Mouse (Mus musculus) mature B cell (primary cell): ENCODE measurements around the gene Ntn3.

Experiments used
- in situ Hi-C: fragments of 300-500 bp; cut with MboI; formaldehyde crosslinking; loops from 2 replicates; pipeline ENCODE4 v1.14.3; 2019

Gene Ntn3

DNA sequence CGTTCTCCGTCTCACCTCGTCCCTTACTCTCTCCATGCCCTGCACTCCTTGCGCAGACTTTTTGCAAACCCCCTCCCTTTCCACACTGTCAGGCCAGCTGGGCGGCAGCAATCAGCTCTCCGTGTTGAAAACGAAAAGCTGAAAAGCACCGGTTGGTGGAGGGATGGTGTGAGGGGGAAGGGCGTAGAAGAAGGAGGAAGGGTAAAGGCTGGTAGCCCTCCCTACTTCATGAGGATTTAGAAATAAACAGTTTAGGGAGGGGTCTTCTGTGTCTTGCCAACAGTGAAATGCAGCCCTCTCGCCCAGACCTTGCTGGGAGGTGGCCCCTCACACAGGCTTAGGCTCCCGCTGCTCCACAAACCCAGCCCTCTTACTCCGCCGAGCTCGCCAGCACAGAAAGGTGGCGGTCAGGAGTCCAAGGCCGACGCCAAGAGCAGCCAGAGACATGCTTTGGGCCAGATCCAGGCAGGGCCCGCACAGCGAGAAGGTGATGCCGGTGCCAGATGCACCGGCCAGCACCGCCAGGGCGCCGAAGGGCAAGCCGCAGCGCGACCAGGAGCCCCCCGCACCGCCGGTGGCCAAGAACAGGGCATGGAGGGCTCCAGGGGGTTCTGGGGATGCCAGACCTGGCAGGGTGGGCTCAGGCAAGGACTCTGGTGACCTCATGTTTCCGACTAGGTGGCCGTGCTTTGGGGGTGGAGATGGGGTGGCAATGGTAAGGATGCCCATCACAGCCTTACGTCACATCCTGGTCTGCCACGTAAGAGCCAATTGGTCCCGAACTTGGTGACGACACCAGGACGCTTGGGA is 2.5 kb upstream of the Ntn3 start:
- in situ Hi-C loops: no loop called here

DNA sequence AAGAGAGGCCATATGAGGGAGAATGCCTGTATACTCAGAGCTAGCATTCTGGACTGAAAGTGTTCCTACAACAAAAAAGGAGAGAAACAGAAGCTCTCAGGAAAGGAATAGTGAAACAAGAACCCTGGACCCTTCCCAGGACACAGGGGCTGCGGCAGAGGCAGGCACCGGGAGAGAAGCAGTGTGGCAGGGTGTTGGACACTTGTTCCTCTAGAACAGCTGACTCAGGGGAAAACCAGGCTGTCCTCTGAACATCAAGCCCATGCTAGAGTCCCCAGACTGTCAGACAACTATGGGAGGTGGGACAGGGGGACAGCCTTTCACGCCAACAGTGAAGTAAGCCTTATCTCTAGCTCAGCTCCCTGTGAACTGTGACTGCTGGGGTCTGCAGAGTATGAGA is 1.3 kb upstream of the Ntn3 start:
- in situ Hi-C loops: no loop called here

DNA sequence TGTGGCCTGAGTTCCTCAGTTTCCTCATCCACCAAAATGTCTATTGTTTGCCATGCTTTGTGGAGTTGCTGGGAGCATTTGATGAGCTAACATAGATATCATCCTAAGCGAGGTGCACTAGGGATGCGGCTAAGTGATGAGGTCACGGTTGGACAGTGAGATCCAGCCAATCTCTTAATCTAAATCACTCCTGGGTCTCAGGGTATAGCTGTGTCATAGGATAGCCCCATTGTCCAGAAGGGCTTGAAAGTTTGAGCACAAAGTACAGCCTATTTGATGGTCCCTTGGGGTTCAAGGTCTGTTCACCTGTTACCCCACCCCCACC is 547 bp upstream of the Ntn3 start:
- in situ Hi-C loops: no loop called here

DNA sequence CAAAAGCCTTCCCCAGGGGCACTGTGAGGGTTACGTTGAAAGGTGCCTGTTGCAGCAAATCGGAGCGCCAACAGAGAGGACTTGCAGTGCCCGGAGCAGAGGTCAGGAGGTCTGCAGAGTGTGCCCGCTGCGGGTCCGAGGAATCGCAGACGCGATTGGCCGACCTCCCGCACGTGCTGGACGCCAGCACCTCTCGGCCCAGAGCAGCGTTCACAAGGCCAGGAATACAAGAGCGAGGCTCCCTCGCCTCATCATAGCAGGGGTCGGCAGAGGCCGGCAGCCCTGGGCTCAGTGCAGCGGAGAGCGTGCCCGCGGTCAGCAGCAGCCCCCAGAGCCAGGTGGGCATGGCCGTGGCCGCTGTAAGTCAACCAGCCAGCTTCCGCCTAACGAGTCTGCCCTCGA is 689 bp downstream of the Ntn3 start:
- in situ Hi-C loops: no loop called here

DNA sequence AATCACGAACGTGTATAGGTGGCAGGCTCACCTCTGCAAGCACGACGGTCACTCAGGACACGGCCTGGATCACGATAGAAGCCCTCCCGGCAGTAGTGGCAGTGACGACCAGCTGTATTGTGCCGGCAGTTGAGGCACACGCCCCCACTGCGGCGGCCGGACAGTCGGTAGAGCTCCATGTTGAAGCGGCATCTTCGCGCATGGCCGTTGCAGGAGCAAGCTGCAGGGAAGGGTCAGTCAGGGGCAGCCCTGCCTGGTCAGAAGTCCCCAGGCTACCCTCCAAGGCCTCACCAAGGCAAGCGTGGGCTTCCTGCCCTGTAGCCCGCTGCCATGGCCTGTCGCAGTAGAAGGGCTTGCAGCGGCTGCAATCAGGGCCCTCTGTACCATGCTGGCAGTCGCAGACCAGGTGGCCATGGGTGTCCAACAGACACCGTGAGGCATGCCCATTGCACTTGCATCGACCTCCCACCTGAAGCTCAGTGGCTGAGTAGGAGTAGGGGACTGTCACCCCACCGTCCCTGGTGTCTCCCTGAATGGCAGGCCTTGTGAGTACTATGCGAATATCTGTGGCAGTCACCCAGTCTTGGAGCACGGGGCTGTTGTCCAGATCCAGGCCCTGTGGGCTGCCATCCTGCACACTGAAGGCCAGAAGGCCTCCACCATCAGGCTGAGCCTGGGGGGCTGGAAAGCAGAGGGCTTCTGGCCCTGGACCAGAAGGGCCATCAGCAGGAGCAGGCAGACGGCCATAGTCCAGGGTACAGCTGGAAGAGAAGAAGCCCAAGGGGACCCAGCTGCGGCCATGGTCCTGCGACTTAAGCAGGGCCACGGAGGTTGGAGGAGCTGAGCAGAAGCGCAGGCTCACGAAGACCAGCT is 1.3 kb downstream of the Ntn3 start:
- in situ Hi-C loops: no loop called here

DNA sequence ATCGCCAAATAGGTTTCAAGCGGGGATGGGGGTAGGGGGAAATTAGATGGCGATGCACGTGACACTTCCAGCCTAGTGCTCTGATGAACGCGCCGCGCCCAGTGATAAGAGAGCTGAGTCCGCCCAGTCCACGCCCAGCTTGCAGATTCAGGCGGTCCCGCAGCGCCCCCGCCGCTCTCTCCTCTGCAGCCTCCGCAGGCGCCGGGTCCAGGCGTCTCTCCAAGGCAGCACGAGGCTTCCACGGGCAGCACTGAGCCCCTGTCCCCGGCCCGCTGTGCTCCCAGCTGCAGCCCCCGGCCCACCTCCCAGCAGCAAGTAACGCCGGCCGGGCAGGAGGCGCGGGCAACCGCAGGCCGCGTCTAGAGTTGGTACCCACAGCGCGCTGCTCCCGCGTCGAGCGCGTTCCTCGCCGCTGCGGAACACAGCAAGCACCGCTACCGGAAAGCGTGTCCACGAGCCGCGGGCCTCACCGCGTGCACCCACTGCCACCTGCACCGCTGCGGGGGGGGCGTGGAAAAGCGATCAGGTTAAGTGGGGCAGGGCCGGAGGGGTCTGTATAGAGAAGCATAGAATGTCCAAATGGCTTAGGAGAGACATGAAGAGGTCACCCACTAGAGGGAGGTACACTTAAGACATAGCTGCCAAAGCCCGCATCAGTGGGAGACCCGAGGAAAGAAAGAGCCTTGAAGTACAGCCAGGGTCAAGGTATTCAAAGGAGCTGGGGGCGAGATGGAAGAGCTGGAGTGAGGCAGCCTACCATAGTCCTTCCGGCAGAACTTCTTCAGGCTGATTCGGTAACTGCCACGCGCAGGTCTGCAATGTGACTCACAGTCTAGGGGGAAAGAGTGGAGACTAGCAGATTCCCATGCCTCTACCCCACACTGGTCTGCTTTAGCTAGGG is 2.6 kb downstream of the Ntn3 start:
- in situ Hi-C loops: no loop called here

DNA sequence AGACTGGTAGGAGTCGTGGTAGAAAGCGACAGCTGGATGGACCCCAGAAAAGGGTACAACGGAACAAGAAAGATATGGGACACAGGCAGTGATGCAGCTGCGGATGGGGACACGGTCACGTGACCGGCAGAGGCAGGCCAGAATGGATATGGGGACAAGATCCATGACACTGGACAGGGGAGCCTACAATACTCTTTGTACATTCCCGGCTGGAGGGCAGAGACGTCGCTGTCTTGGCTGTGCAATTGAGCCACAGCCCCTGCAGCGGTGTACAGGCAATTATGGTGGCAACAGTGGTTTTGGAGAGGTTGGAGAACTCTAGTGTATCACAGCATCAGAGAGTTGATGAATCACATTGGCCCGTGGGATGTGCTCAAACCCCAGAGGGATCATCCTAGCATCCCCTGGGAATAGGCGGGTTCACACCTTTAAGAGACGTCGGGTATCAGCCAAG is 3.4 kb downstream of the Ntn3 start:
- in situ Hi-C loops: no loop called here

DNA sequence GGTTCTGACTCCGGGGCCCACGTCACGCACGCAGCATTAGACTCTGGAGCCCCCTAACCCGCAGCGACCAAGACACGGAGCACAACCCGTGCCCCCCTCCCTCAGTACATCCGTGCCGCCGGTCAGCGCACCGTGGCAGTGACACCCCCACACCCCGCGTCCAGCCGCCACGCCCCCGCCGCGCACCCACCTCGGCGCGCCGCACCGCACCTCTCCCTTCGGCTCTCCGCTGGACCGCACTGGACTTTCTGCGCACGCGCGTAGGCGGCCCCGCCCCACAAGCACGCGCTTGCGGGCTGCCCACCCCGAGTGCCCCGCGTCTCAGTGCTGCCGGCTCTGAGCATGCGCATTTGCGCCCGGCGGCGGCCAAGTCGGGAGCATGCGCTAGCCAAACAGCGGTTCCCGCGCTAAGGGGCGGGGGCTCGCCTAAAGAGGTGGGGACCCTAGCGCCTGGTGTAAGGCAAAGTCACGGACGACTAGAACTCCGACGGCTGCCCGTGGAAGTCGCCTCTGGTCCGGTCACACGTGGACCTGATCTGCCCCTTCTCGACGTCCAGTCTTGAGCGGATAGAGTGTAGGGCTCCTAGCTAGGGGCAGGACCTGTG is 3.9 kb downstream of the Ntn3 start, which contains the start of gene Tbc1d24:
Gene Tbc1d24, minus strand, starts transcription at position 279 of the 605 bp plus-strand sequence.
- in situ Hi-C loops: no loop called here

DNA sequence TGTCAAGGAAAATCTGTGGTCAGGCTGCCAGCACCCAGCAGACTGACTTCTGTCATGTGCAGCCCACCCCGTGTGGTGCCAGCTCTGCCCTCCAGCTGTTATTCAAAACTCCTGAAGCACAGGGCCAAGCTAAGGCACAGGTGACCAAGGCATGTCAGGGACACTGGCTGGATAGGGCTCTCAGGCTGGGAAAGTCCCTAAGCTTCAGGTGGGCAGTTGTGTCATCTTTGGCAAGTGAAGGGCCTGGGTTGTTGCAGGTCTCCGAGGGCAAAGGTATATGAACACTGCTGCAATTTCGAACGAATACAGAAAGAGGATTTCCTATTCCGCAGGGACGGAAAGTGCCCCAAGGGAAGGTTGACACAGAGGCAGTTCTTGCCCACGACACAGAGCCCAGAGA is 4.5 kb downstream of the Ntn3 start:
- in situ Hi-C loops: no loop called here

DNA sequence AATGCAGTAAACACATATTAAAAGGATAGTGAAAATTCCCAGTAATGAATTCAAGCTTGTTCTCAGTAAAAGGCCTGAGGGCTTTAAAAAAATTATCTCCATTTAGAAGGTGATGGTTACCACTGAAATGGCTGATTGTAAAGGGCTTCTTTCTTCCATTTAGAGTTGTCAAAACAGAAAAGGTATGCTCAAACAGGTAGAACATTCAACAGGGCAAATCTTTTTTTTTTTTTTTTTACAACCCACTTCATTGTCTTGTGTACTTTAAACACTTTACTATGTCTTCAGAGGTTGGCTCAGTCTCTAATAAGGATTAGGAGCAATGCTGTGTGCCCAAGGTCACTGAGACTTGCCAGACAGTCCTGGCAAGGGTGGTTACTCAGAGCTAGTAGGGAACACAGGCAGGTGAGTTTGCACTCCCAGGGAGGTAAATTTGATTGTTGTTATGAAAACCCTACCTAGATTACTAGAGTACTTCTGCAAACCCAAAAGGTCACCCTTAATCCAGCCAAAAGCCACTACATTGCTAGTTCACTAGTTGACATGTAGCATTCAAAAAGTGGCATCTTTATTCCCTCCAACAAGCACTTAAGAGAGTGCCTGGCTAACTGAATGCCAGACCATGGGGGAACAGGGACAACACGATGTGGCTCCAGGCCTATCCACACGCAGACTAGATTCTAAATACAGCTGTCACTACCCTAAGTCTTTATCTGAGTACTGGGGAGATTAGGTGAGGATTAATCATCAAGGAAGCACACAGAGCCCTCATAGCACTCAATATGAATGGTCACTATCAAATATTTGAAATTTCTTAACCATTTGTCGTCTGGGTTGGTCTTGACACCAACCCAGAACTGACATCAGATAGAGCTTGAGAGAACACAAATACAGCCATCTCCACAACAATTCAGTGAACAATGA is 5.5 kb downstream of the Ntn3 start:
- in situ Hi-C loops: no loop called here

DNA sequence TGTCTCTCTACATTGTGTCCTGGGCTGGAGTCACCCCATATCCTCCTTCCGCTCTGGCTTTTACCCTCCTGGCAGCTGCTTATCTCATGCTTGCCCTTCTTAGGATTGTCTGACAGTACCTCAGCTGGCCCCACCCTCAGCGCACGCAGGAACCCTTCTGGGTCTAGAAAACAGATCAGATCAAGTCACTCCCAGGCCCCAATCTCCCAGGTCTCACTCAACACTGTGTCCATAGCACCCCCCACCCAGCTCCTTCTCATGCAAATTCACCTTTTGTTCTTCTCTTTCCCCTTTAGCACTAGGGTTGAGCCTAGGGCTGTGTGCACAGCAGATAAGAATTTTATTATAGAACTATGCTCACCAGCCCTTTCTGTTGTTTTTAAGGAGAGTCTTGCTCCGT is 6.3 kb downstream of the Ntn3 start:
- in situ Hi-C loops: no loop called here

DNA sequence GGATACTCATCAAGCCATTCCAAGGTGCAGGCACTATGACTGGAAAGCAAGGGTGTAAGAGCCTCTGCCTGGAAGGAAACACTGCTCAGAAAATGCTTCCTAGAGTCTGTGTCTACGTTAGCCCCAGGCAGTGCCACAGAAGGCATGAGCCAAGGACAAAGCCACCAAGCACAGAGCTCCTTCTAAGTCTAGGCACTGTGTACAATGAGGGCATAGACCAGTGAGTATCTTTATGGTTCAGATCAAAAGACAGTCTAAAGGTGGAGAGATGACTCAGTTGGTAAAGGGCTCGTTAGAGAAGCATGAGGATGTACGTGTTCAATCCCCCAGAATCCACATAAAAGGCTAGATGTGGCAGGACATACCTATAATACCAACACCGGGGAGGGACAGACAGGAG is 8.2 kb downstream of the Ntn3 start:
- in situ Hi-C loops: no loop called here

DNA sequence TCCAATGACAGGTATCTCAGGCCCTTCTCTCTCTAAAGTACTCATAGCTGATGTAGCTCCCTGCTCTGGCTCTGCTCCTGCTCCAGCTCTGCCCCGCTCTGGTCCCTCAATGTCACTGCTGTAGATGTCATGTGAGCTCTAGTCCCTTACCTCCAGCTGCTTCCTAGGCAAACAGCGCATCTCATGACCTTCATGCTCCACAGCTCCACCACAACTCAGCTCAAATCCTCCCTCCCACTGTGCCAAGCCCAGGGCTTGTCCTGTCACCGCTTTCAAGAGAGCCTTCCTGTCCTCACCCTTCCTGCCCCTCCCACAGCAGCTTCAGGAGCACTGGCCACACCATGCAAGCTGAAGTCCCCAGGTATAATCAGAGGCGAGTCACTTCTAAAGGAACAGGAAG is 9.6 kb downstream of the Ntn3 start:
- in situ Hi-C loops: no loop called here

DNA sequence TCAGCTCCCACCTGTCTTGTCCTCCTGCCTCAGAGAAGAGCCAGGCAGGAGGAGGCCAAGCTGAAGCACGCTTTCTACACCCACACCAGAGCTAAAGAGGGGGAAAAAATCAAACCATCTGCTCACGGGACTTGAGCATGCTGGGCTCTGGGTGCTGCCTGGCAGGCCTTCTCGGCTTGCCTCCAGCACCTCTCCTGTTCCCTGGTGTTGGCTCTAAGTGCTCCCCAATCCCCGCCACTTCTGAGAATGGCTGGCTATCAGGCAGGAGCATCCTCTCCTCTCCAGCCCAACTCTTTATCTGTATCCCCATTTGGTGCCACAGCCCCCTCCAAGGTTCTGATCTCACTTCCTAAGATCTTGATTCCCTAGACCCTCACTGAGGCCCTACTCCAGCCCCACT is 10.1 kb downstream of the Ntn3 start:
- in situ Hi-C loops: no loop called here

DNA sequence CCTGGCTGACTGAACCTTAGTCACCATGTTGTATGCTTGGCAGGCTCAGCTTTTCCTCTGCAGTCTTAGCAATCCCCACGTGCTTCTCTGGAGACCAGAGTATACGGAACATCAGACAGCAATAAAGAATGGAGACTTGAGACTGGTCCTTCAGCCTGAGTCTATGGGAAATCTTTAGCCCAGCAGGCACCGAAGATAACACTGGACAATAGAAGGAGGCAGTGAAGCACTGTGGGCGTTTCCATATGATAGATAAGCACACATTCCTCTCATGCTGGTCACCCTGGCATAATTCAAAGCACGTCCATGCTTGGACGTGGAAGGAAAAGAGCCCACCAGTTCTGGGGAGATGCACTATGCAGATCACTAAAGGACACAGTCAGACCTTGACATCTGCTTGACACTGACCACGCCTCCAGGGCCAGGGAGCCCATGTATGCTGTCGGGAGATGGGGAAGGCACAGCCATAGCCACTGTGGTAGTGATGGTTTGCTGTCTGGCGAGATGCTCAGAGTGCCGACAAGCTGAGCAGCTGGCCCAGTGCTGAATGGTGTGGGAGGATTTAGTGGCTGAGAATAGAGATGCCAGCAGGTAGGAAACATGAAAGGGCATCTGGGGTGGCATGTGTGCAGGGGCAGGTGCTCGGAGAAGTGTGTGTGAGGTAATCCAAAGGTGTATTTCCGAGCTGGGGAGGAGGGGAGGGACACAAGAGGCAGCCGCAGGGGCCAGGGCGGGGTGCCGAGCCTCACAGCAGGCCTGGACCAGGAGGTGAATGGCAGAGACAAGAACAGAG is 12.1 kb downstream of the Ntn3 start:
- in situ Hi-C loops: no loop called here

DNA sequence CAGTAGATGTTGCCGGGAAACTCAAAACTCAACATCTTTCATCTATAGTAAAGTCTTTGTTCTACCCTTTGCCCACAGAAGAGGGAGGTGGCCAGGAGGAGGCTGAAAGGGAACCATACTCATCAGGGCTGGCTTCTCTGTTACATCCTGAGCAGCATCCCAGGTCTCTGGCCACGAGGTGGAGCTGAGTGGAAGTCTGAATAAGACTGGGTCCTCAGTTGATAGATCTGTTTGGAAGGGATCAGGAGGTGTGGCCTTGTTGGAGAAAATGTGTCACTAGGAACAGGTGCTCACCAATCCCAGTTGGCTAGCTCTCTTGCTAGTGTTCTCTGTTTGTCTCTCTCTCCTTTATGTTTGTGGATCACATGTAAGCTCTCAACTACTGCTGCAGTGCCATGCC is 14.0 kb downstream of the Ntn3 start:
- in situ Hi-C loops: no loop called here

DNA sequence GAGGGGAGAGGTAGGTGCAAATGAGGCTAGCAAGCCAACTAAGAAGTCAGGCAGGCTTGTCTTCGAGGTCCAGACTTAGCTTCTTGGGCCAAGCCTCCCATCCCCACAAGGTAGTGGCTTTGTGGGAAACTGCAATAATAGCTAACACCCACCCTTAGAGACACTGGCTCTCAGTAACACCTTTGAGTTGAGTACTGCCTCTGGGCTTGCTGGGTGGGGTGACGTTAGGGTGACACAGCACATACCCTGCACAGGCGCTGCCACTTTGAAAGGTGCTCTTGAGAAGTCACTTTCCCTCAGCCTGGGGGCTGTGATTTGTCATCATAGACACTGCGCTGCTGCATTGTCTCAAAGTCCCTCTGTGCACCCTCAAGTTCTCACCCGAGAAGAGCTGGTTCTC is 15.6 kb downstream of the Ntn3 start:
- in situ Hi-C loops: no loop called here

DNA sequence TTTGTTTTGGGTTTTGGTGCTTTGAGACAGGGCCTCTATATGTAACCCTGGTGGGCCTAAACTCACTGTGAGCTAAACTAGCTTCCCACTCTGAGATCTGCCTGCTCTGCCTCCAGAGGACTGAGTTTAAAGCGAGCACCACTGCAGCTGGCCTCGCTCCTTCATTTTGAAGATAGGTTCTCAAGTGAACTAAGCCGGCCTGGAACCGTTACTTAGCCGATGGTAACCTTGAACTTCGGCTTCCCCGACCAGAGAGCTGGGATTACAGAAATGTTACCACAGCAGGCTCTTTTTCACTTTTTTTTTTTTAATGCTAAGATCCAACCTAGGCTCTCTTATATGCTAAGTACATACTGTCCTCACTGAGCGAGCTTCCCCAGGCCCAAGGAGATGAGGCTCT is 16.1 kb downstream of the Ntn3 start:
- in situ Hi-C loops: no loop called here

DNA sequence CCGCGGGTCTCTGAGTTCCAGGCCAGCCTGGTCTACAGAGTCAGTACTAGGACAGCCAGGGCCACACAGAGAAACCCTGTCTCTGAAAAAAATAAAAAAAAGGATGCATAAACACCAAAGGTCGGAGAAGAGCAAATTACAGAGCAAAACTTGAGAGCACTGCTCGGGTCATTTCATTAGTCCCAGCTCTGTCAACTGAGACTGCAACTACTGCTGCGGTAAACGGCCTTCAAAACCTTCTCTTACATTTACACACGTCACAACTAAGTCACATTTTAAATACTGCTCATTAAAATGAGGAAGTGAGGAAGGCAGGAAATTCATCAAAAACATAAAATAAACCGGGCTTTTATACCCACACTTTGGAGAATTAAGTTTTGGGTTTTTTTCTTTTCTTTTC is 16.5 kb downstream of the Ntn3 start:
- in situ Hi-C loops: no loop called here

DNA sequence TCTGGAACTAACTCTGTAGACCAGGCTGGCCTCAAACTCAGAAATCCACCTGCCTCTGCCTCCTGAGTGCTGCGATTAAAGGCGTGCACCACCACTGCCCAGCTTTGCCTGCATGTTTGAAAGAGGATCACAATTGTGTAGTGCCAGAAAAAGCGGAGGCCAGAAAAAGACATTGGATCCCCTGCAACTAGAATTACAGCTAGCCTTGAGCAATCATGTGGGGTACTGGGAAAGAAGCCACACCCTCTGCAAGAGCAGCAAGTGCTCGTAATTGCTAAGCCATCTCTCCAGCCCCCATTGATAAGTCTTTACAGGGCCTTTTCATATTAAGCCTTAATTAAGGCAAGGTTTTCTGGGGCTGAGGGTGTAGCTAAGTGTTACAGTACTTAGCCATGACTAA is 17.9 kb downstream of the Ntn3 start:
- in situ Hi-C loops: no loop called here
